Mouse (Mus musculus): ENCODE measurements around the gene Cep63. TPM values are rescaled to one million over a fixed set of nuclear protein-coding genes. Genes with fewer than 3 reads are reported as not detected.

Cep63 gene
- polyA plus RNA-seq, 1 experiment from 2014 or later, result 52.6 TPM

GRCm38 (mm10) chr9:102553781-102554180 lies 72.6 kb downstream of the Cep63 start:
- H3K4me2 ChIP-seq (ENCODE audit: low read depth, low read length), result no peak overlapping the region
- H3K27me3 ChIP-seq (ENCODE audit: control insufficient read depth, insufficient read depth, low read length), result no peaks in the 10 kb centered on the region
- H3K27ac ChIP-seq (ENCODE audit: low read length), result no peak overlapping the region
- H3K4me1 ChIP-seq (ENCODE audit: control insufficient read depth, insufficient read depth, low read length), result no peaks in the 10 kb centered on the region
- no peak for ATAC-seq (replicated peaks; ENCODE audit: extremely low read depth, insufficient read depth, low FRiP score)
- no peaks in the 10 kb centered on the region for H3K36me3 ChIP-seq (ENCODE audit: control insufficient read depth, insufficient read depth)
- WGBS, result 81% methylated on average over 3 of the region's 3 CpGs
- H3K9ac ChIP-seq (ENCODE audit: low read length), result no peak overlapping the region
- H3K9me3 ChIP-seq (replicated peaks; ENCODE audit: control insufficient read depth, low read length), result peaks cover 6% of the 10 kb centered on the region
- H3K4me3 ChIP-seq (ENCODE audit: low read length), result no peak overlapping the region

- no peaks in the 10 kb centered on the region for H3K36me3 ChIP-seq (ENCODE audit: control insufficient read depth, insufficient read depth)
- no peaks in the 10 kb centered on the region for H3K9me3 ChIP-seq (replicated peaks; ENCODE audit: control insufficient read depth, low read length)
- 34% methylated on average over 10 of the region's 10 CpGs for WGBS
- H3K4me3 ChIP-seq (ENCODE audit: low read length), result no peak overlapping the region
- no peak overlapping the region for H3K27ac ChIP-seq (ENCODE audit: low read length)
- no peak overlapping the region for H3K9ac ChIP-seq (ENCODE audit: low read length)
- no peak overlapping the region for H3K4me2 ChIP-seq (ENCODE audit: low read depth, low read length)
- no peaks in the 10 kb centered on the region for H3K4me1 ChIP-seq (ENCODE audit: control insufficient read depth, insufficient read depth, low read length)
- no peak for ATAC-seq (replicated peaks; ENCODE audit: extremely low read depth, insufficient read depth, low FRiP score)
- peaks cover 6% of the 10 kb centered on the region for H3K27me3 ChIP-seq (ENCODE audit: control insufficient read depth, insufficient read depth, low read length)
Observed at GRCm38 (mm10) chr9:102551771-102552170, 74.6 kb downstream of the Cep63 start.

- Histone ChIP-seq H3K4me1 (ENCODE audit: control insufficient read depth, insufficient read depth, low read length) (peaks cover 2% of the 10 kb centered on the region; the same call in 1 of the 2 replicates), H3K9me3 (replicated peaks; ENCODE audit: control insufficient read depth, low read length) (no peaks in the 10 kb centered on the region), H3K27me3 (ENCODE audit: control insufficient read depth, insufficient read depth, low read length) (peaks cover 17% of the 10 kb centered on the region), H3K36me3 (ENCODE audit: control insufficient read depth, insufficient read depth) (no peaks in the 10 kb centered on the region), H3K4me3 (ENCODE audit: low read length) (no peak overlapping the region), H3K4me2 (ENCODE audit: low read depth, low read length) (no peak overlapping the region), H3K9ac (ENCODE audit: low read length) (no peak overlapping the region), H3K27ac (ENCODE audit: low read length) (no peak overlapping the region)
- 70% methylated on average over 8 of the region's 8 CpGs for WGBS
- no peak for ATAC-seq (replicated peaks; ENCODE audit: extremely low read depth, insufficient read depth, low FRiP score)
Observed at GRCm38 (mm10) chr9:102549211-102549610, 77.1 kb downstream of the Cep63 start.

GRCm38 (mm10) chr9:102547028-102547354 lies 79.3 kb downstream of the Cep63 start:
- H3K4me3 ChIP-seq (ENCODE audit: low read length), result no peak overlapping the region
- no peak overlapping the region for H3K9ac ChIP-seq (ENCODE audit: low read length)
- no peak overlapping the region for H3K4me2 ChIP-seq (ENCODE audit: low read depth, low read length)
- peaks cover 4% of the 10 kb centered on the region; the same call in 1 of the 2 replicates for H3K4me1 ChIP-seq (ENCODE audit: control insufficient read depth, insufficient read depth, low read length)
- ATAC-seq (replicated peaks; ENCODE audit: extremely low read depth, insufficient read depth, low FRiP score), result no peak
- H3K36me3 ChIP-seq (ENCODE audit: control insufficient read depth, insufficient read depth), result no peaks in the 10 kb centered on the region
- H3K27ac ChIP-seq (ENCODE audit: low read length), result no peak overlapping the region
- H3K27me3 ChIP-seq (ENCODE audit: control insufficient read depth, insufficient read depth, low read length), result peaks cover 20% of the 10 kb centered on the region
- no peaks in the 10 kb centered on the region for H3K9me3 ChIP-seq (replicated peaks; ENCODE audit: control insufficient read depth, low read length)
- WGBS, result 75% methylated on average over 7 of the region's 7 CpGs

- no peak for ATAC-seq (replicated peaks; ENCODE audit: extremely low read depth, insufficient read depth, low FRiP score)
- Histone ChIP-seq H3K9me3 (replicated peaks; ENCODE audit: control insufficient read depth, low read length) (no peaks in the 10 kb centered on the region), H3K4me3 (ENCODE audit: low read length) (no peak overlapping the region), H3K4me2 (ENCODE audit: low read depth, low read length) (no peak overlapping the region), H3K4me1 (ENCODE audit: control insufficient read depth, insufficient read depth, low read length) (peaks cover 4% of the 10 kb centered on the region; the same call in 1 of the 2 replicates), H3K27me3 (ENCODE audit: control insufficient read depth, insufficient read depth, low read length) (peaks cover 20% of the 10 kb centered on the region), H3K36me3 (ENCODE audit: control insufficient read depth, insufficient read depth) (no peaks in the 10 kb centered on the region), H3K9ac (ENCODE audit: low read length) (no peak overlapping the region), H3K27ac (ENCODE audit: low read length) (no peak overlapping the region)
- WGBS, result 70% methylated on average over 20 of the region's 20 CpGs
Observed at GRCm38 (mm10) chr9:102546256-102547027, 79.9 kb downstream of the Cep63 start.

- Histone ChIP-seq H3K9ac (ENCODE audit: low read length) (no peak overlapping the region), H3K27ac (ENCODE audit: low read length) (no peak overlapping the region), H3K27me3 (ENCODE audit: control insufficient read depth, insufficient read depth, low read length) (peaks cover 20% of the 10 kb centered on the region), H3K4me3 (ENCODE audit: low read length) (no peak overlapping the region), H3K4me1 (ENCODE audit: control insufficient read depth, insufficient read depth, low read length) (peaks cover 4% of the 10 kb centered on the region; the same call in 1 of the 2 replicates), H3K36me3 (ENCODE audit: control insufficient read depth, insufficient read depth) (no peaks in the 10 kb centered on the region), H3K4me2 (ENCODE audit: low read depth, low read length) (peak overlapping the region; percentile 72; the same call in 1 of the 2 replicates), H3K9me3 (replicated peaks; ENCODE audit: control insufficient read depth, low read length) (no peaks in the 10 kb centered on the region)
- ATAC-seq (replicated peaks; ENCODE audit: extremely low read depth, insufficient read depth, low FRiP score), result no peak
- 44% methylated on average over 22 of the region's 22 CpGs for WGBS
Observed at GRCm38 (mm10) chr9:102545406-102546255, 80.7 kb downstream of the Cep63 start.

- H3K27me3 ChIP-seq (ENCODE audit: control insufficient read depth, insufficient read depth, low read length), result peaks cover 23% of the 10 kb centered on the region
- H3K36me3 ChIP-seq (ENCODE audit: control insufficient read depth, insufficient read depth), result no peaks in the 10 kb centered on the region
- H3K27ac ChIP-seq (ENCODE audit: low read length), result no peak overlapping the region
- ATAC-seq (replicated peaks; ENCODE audit: extremely low read depth, insufficient read depth, low FRiP score), result peak; percentile 65
- H3K4me3 ChIP-seq (ENCODE audit: low read length), result peak overlapping the region; percentile 44
- WGBS, result 1% methylated on average over 26 of the region's 26 CpGs
- H3K9me3 ChIP-seq (replicated peaks; ENCODE audit: control insufficient read depth, low read length), result no peaks in the 10 kb centered on the region
- H3K4me1 ChIP-seq (ENCODE audit: control insufficient read depth, insufficient read depth, low read length), result peaks cover 4% of the 10 kb centered on the region; the same call in 1 of the 2 replicates
- H3K9ac ChIP-seq (ENCODE audit: low read length), result peak overlapping the region; percentile 42; the same call in 1 of the 2 replicates
- H3K4me2 ChIP-seq (ENCODE audit: low read depth, low read length), result peak overlapping the region; percentile 72
Observed at GRCm38 (mm10) chr9:102544773-102545366, 81.5 kb downstream of the Cep63 start.

- Histone ChIP-seq H3K4me3 (ENCODE audit: low read length) (peak overlapping the region; percentile 44), H3K36me3 (ENCODE audit: control insufficient read depth, insufficient read depth) (no peaks in the 10 kb centered on the region), H3K9me3 (replicated peaks; ENCODE audit: control insufficient read depth, low read length) (no peaks in the 10 kb centered on the region), H3K27ac (ENCODE audit: low read length) (no peak overlapping the region), H3K4me2 (ENCODE audit: low read depth, low read length) (peak overlapping the region; percentile 72), H3K4me1 (ENCODE audit: control insufficient read depth, insufficient read depth, low read length) (peaks cover 4% of the 10 kb centered on the region; the same call in 1 of the 2 replicates), H3K9ac (ENCODE audit: low read length) (no peak overlapping the region), H3K27me3 (ENCODE audit: control insufficient read depth, insufficient read depth, low read length) (peaks cover 23% of the 10 kb centered on the region)
- ATAC-seq (replicated peaks; ENCODE audit: extremely low read depth, insufficient read depth, low FRiP score), result peak; percentile 68
- WGBS, result 10% methylated on average over 11 of the region's 11 CpGs
Observed at GRCm38 (mm10) chr9:102544116-102544772, 82.1 kb downstream of the Cep63 start.

Measured in heart, embryonic 16.5 days (tissue).